Mouse (Mus musculus) layer of hippocampus, adult 9-10 months (tissue): ENCODE measurements around the gene Zfyve1.

Experiments
- DNase-seq: peaks from one replicate; pipeline ENCODE4 v3.0.0; 2022; ENCODE audit warnings: low spot score

Zfyve1 gene

GRCm38 (mm10) chr12:83580283-83580682, 16.7 kb downstream of the Zfyve1 start:
- no peak for DNase-seq

- DNase-seq = no peak
These were observed 18.0 kb downstream of the Zfyve1 start for GRCm38 (mm10) chr12:83578896-83579569.

GRCm38 (mm10) chr12:83578356-83578755, 18.7 kb downstream of the Zfyve1 start:
- DNase-seq = no peak

GRCm38 (mm10) chr12:83577445-83577844, 19.6 kb downstream of the Zfyve1 start:
- no peak for DNase-seq

GRCm38 (mm10) chr12:83572717-83573116, 24.3 kb downstream of the Zfyve1 start:
- DNase-seq = no peak

- no peak for DNase-seq
These were observed 27.2 kb downstream of the Zfyve1 start for GRCm38 (mm10) chr12:83569866-83570265.

GRCm38 (mm10) chr12:83562589-83562988, 34.4 kb downstream of the Zfyve1 start:
- DNase-seq = no peak

GRCm38 (mm10) chr12:83560189-83560588, 36.8 kb downstream of the Zfyve1 start:
- no peak for DNase-seq

GRCm38 (mm10) chr12:83558496-83558895, 38.5 kb downstream of the Zfyve1 start:
- DNase-seq = no peak

- no peak for DNase-seq
These were observed 41.4 kb downstream of the Zfyve1 start for GRCm38 (mm10) chr12:83555605-83556004.

- DNase-seq = no peak
These were observed 43.2 kb downstream of the Zfyve1 start for GRCm38 (mm10) chr12:83553816-83554215.

GRCm38 (mm10) chr12:83551305-83551704, 45.7 kb downstream of the Zfyve1 start:
- DNase-seq = no peak

- DNase-seq = no peak
These were observed 52.2 kb downstream of the Zfyve1 start for GRCm38 (mm10) chr12:83544791-83545190.

- DNase-seq = no peak
These were observed 53.0 kb downstream of the Zfyve1 start for GRCm38 (mm10) chr12:83543997-83544396.

- no peak for DNase-seq
These were observed 61.0 kb downstream of the Zfyve1 start for GRCm38 (mm10) chr12:83536039-83536438.

- no peak for DNase-seq
These were observed 61.6 kb downstream of the Zfyve1 start for GRCm38 (mm10) chr12:83535428-83535827.

- no peak for DNase-seq
These were observed 62.8 kb downstream of the Zfyve1 start for GRCm38 (mm10) chr12:83534190-83534589.

- no peak for DNase-seq
These were observed 64.1 kb downstream of the Zfyve1 start for GRCm38 (mm10) chr12:83532966-83533365.

GRCm38 (mm10) chr12:83531992-83532391, 65.0 kb downstream of the Zfyve1 start:
- DNase-seq = no peak

GRCm38 (mm10) chr12:83528665-83529064, 68.4 kb downstream of the Zfyve1 start:
- DNase-seq = no peak

- no peak for DNase-seq
These were observed 69.2 kb downstream of the Zfyve1 start for GRCm38 (mm10) chr12:83527816-83528215.

- DNase-seq = no peak
These were observed 71.0 kb downstream of the Zfyve1 start for GRCm38 (mm10) chr12:83525822-83526544.

GRCm38 (mm10) chr12:83524329-83524728, 72.7 kb downstream of the Zfyve1 start:
- DNase-seq = no peak

GRCm38 (mm10) chr12:83523892-83524291, 73.1 kb downstream of the Zfyve1 start:
- no peak for DNase-seq
